Mouse (Mus musculus) liver, embryonic 15.5 days (tissue): ENCODE measurements around the gene Nab2. TPM values are rescaled to one million over a fixed set of nuclear protein-coding genes. Genes with fewer than 3 reads are reported as not detected.

ENCODE experiments used
- ATAC-seq: fragments of 200-750 bp; cut with Nextera tagmentation; 2 replicates; pipeline ENCODE4 v1.8.0; 2017; ENCODE audit warnings: moderate number of reproducible peaks, mild to moderate bottlenecking, moderate library complexity; ENCODE audit not compliant: insufficient read depth
- H3K27ac ChIP-seq: fragments of 300-500 bp; sonication (generic); replicated peaks from 2 replicates; pipeline ENCODE4 v1.5.1; 2015; ENCODE audit warnings: mild to moderate bottlenecking, inconsistent platforms
- H3K27me3 ChIP-seq: fragments of 300-500 bp; sonication (generic); 2 replicates; pipeline ENCODE4 v1.6.1; 2015; ENCODE audit warnings: mild to moderate bottlenecking, inconsistent platforms
- H3K36me3 ChIP-seq: fragments of 300-500 bp; sonication (generic); replicated peaks from 2 replicates; pipeline ENCODE4 v1.6.1; 2015; ENCODE audit warnings: moderate library complexity, mild to moderate bottlenecking, inconsistent platforms
- H3K4me1 ChIP-seq: fragments of 300-500 bp; sonication (generic); replicated peaks from 2 replicates; pipeline ENCODE4 v1.6.1; 2015; ENCODE audit warnings: inconsistent platforms
- H3K4me2 ChIP-seq: fragments of 300-500 bp; sonication (generic); 2 replicates; pipeline ENCODE4 v1.6.1; 2015; ENCODE audit warnings: moderate library complexity, mild to moderate bottlenecking, inconsistent platforms
- H3K4me3 ChIP-seq: fragments of 300-500 bp; sonication (generic); replicated peaks from 2 replicates; pipeline ENCODE4 v1.5.1; 2015; ENCODE audit warnings: mild to moderate bottlenecking, inconsistent platforms
- H3K9ac ChIP-seq: fragments of 300-500 bp; sonication (generic); 2 replicates; pipeline ENCODE4 v1.6.1; 2015; ENCODE audit warnings: moderate library complexity, mild to moderate bottlenecking, inconsistent platforms
- H3K9me3 ChIP-seq: fragments of 300-500 bp; sonication (generic); replicated peaks from 2 replicates; pipeline ENCODE4 v1.6.1; 2016; ENCODE audit warnings: inconsistent platforms
- WGBS: fragments of 180-500 bp; shearing (Covaris S2); methylation state at CpG from one replicate; pipeline ENCODE4 v1.1.7; 2015; ENCODE audit warnings: mixed read lengths; ENCODE audit not compliant: insufficient replicate concordance; 5-methylcytosine and 5-hydroxymethylcytosine counted together
- polyA plus RNA-seq: library from polyadenylated mRNA; unstranded; fragments of >200 nt; fragmentation: Nextera tagmentation; extraction: Ambion mirVana; gene quantifications from 2 replicates; pipeline ENCODE4 v1.2.1, GENCODE M21; 2015

The Nab2 gene
- polyA plus RNA-seq: 2.9 and 3.5 TPM in 2 replicates

- ATAC-seq: peak; percentile 20; the same call in 1 of the 2 replicates
- 4% methylated on average over 40 of the region's 40 CpGs for WGBS
- Histone ChIP-seq H3K9me3 (no peaks in the 10 kb centered on the region), H3K27me3 (peaks cover 64% of the 10 kb centered on the region), H3K4me2 (peak within 1 kb of the TSS; percentile 71), H3K9ac (no peak within 1 kb of the TSS), H3K4me3 (peak within 1 kb of the TSS; percentile 58), H3K36me3 (no peaks in the 10 kb centered on the region), H3K4me1 (peaks cover 49% of the 10 kb centered on the region), H3K27ac (peak within 1 kb of the TSS; percentile 80)
These were observed at the start of gene Nab2 for GRCm38 (mm10) chr10:127668093-127669050. Gene Nab2, minus strand, starts transcription at chr10:127668568.

- H3K4me3 ChIP-seq: no peak overlapping the region
- no peaks in the 10 kb centered on the region for H3K36me3 ChIP-seq
- no peak for ATAC-seq
- no peak overlapping the region for H3K9ac ChIP-seq
- H3K4me1 ChIP-seq: no peaks in the 10 kb centered on the region
- WGBS: 70% methylated on average over 6 of the region's 6 CpGs
- H3K27ac ChIP-seq: no peak overlapping the region
- H3K4me2 ChIP-seq: no peak overlapping the region
- no peaks in the 10 kb centered on the region for H3K9me3 ChIP-seq
- peaks cover 6% of the 10 kb centered on the region; the same call in 1 of the 2 replicates for H3K27me3 ChIP-seq
These were observed 44.4 kb upstream of the Nab2 start for GRCm38 (mm10) chr10:127712736-127713135.

- Histone ChIP-seq H3K4me2 (no peak overlapping the region), H3K4me1 (no peaks in the 10 kb centered on the region; the same call in 1 of the 2 replicates), H3K9me3 (no peaks in the 10 kb centered on the region), H3K36me3 (no peaks in the 10 kb centered on the region), H3K9ac (no peak overlapping the region), H3K27me3 (peaks cover 6% of the 10 kb centered on the region; the same call in 1 of the 2 replicates), H3K4me3 (no peak overlapping the region), H3K27ac (no peak overlapping the region)
- 69% methylated on average over 13 of the region's 13 CpGs for WGBS
- ATAC-seq: no peak
These were observed 42.0 kb upstream of the Nab2 start for GRCm38 (mm10) chr10:127710331-127710730.

DNA sequence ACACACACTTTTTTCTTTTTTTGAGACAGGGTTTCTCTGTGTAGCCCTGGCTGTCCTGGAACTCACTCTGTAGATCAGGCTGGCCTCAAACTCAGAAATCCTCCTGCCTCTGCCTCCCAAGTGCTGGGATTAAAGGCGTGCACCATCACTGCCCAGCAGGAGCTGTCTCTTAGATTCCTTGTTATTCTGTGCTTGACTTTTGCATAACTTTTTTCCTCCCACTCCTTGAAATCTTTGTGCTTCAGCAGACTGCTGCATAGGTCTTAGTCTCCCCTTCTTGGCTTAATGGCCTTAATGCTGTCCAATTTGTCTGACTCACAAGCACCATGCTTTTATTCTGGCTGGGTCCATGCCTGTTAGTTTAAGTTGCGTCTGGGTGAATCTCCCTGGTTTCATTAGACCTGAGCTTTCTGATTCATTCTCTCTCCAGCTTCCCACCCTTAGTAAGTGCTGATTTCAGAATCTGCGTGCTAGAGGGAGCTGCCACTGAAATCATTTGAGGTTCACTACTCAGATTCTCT lies 40.5 kb upstream of the Nab2 start:
- no peak overlapping the region for H3K4me3 ChIP-seq
- H3K4me1 ChIP-seq: no peaks in the 10 kb centered on the region; the same call in 1 of the 2 replicates
- 67% methylated on average over 3 of the region's 3 CpGs for WGBS
- peaks cover 6% of the 10 kb centered on the region; the same call in 1 of the 2 replicates for H3K27me3 ChIP-seq
- no peaks in the 10 kb centered on the region for H3K36me3 ChIP-seq
- H3K4me2 ChIP-seq: no peak overlapping the region
- ATAC-seq: no peak
- H3K9me3 ChIP-seq: no peaks in the 10 kb centered on the region
- H3K27ac ChIP-seq: no peak overlapping the region
- H3K9ac ChIP-seq: no peak overlapping the region

GRCm38 (mm10) chr10:127707721-127708120 lies 39.4 kb upstream of the Nab2 start:
- ATAC-seq: no peak

DNA sequence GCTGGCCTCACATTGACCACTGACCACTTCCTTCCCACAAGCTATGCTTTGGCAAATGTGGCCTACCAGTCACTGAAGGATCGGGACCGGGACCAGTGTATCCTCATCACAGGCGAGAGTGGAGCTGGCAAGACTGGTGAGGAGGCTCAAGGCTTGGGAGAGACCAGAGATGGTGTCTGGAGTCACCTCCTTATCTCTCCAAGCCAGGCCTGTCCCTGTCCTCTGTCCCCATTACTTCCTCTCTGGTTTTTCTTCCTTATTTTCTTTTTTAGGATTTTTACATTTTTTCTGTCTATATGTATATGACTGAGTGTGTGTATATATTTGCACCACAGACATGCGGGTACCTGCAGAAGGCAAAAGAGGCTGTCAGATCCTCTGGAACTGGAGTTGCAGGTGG lies 37.4 kb upstream of the Nab2 start:
- Histone ChIP-seq H3K27me3 (0 out of 2 replicates have a peak, but pooled peaks cover 2% of the 10 kb centered on the region), H3K36me3 (no peaks in the 10 kb centered on the region), H3K27ac (no peak overlapping the region), H3K9ac (no peak overlapping the region), H3K4me2 (no peak overlapping the region), H3K9me3 (no peaks in the 10 kb centered on the region), H3K4me3 (no peak overlapping the region), H3K4me1 (no peaks in the 10 kb centered on the region; the same call in 1 of the 2 replicates)
- WGBS: 38% methylated on average over 4 of the region's 4 CpGs
- ATAC-seq: no peak

More at GRCm38 (mm10) chr10:127707721-127708120, 39.4 kb upstream of the Nab2 start:
- WGBS: 63% methylated on average over 7 of the region's 7 CpGs
- Histone ChIP-seq H3K27ac (no peak overlapping the region), H3K4me1 (no peaks in the 10 kb centered on the region; the same call in 1 of the 2 replicates), H3K4me2 (no peak overlapping the region), H3K9ac (no peak overlapping the region), H3K36me3 (no peaks in the 10 kb centered on the region), H3K27me3 (0 out of 2 replicates have a peak, but pooled peaks cover 2% of the 10 kb centered on the region), H3K9me3 (no peaks in the 10 kb centered on the region), H3K4me3 (no peak overlapping the region)

DNA sequence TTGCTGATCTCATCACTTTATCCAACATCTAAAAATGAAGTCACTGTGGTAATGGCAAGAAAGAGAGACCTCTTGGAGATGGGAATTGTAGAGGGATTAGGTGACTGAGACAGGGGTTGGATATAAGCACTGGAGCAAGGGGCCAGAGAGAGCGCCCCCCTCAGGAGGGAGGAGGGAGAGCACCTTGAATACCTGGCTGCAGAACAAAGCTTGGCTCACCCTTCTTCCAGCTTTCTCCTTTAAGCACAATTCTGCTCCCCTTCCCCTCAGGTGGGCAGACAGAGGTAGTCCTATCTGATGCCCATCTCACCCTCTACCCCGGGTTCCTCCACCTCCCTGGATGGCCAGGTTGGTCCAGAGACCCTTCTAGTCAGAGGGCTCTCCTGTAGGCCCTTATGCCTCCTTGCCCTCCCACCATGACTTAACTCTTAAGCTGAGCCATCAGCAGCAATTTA lies 36.4 kb upstream of the Nab2 start, which contains the start of gene Myo1a:
TSS of gene Myo1a (plus strand) at position 405 of the 455 bp plus-strand sequence.
- H3K27ac ChIP-seq: no peak within 1 kb of the TSS
- no peaks in the 10 kb centered on the region for H3K36me3 ChIP-seq
- no peaks in the 10 kb centered on the region for H3K9me3 ChIP-seq
- H3K4me3 ChIP-seq: no peak within 1 kb of the TSS
- 43% methylated on average over 2 of the region's 2 CpGs for WGBS
- 0 out of 2 replicates have a peak, but pooled peaks cover 2% of the 10 kb centered on the region for H3K27me3 ChIP-seq
- no peak for ATAC-seq
- H3K9ac ChIP-seq: no peak within 1 kb of the TSS
- no peak within 1 kb of the TSS for H3K4me2 ChIP-seq
- H3K4me1 ChIP-seq: no peaks in the 10 kb centered on the region; the same call in 1 of the 2 replicates

- Histone ChIP-seq H3K4me2 (no peak overlapping the region), H3K36me3 (0 out of 2 replicates have a peak, but pooled peaks cover under 1% of the 10 kb centered on the region), H3K4me3 (no peak overlapping the region), H3K4me1 (no peaks in the 10 kb centered on the region; the same call in 1 of the 2 replicates), H3K9me3 (no peaks in the 10 kb centered on the region), H3K27me3 (0 out of 2 replicates have a peak, but pooled peaks cover 2% of the 10 kb centered on the region), H3K9ac (no peak overlapping the region), H3K27ac (no peak overlapping the region)
- WGBS: 41% methylated on average over 2 of the region's 2 CpGs
- no peak for ATAC-seq
These were observed 35.9 kb upstream of the Nab2 start for GRCm38 (mm10) chr10:127704293-127704692.

DNA sequence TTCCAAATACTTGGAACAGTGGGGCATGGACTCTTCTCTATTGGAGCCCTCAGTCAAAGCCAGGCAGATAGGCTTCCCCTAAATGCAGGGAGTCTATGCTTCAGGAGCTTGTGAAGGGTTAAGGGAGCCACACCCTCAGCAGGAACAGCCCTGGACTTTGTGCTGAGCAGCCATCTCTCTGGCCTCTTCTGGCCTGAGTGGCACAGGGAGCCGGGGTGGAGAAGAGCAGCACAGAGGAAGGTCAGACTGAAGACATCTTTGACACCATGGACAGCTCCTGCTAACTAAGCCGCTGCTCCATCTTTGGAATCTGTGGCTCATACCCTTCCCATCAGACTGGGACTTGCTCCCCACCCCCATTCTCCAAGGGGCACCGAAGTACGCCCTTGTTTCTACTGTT lies 34.9 kb upstream of the Nab2 start:
- Histone ChIP-seq H3K9ac (no peak overlapping the region), H3K27ac (no peak overlapping the region), H3K4me1 (no peaks in the 10 kb centered on the region; the same call in 1 of the 2 replicates), H3K4me2 (no peak overlapping the region), H3K27me3 (0 out of 2 replicates have a peak, but pooled peaks cover 2% of the 10 kb centered on the region), H3K36me3 (peaks cover 8% of the 10 kb centered on the region), H3K4me3 (no peak overlapping the region), H3K9me3 (no peaks in the 10 kb centered on the region)
- 36% methylated on average over 4 of the region's 4 CpGs for WGBS
- no peak for ATAC-seq

- no peak overlapping the region for H3K9ac ChIP-seq
- 83% methylated on average over 7 of the region's 7 CpGs for WGBS
These were observed 30.6 kb upstream of the Nab2 start for GRCm38 (mm10) chr10:127698966-127699365.

DNA sequence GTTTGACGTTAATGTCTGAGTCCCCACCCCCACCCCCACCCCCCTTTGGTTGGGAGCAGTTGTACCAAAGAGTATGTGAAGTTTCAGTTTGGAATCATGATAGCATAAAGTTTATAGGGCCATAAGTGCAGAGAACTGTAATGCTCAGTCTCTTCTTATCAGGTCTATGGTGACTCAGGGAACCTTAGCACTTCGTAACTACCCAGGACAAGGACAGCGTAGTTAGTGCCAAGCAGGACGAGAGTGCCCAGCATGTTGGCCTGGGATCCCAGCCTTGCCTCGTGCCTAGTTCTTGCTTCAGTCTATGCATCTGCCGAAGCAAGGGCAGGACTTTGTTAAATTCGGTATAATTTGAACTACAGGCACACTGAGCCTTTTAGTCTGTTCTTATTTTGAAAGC lies 27.4 kb upstream of the Nab2 start:
- Histone ChIP-seq H3K4me3 (no peak overlapping the region), H3K9me3 (no peaks in the 10 kb centered on the region), H3K9ac (no peak overlapping the region), H3K36me3 (peaks cover 64% of the 10 kb centered on the region), H3K27me3 (no peaks in the 10 kb centered on the region), H3K4me2 (no peak overlapping the region), H3K4me1 (peaks cover 11% of the 10 kb centered on the region), H3K27ac (no peak overlapping the region)
- no peak for ATAC-seq
- WGBS: 81% methylated on average over 7 of the region's 7 CpGs

More at GRCm38 (mm10) chr10:127698966-127699365, 30.6 kb upstream of the Nab2 start:
- no peak for ATAC-seq
- no peaks in the 10 kb centered on the region for H3K27me3 ChIP-seq
- no peak overlapping the region for H3K4me3 ChIP-seq
- H3K9me3 ChIP-seq: no peaks in the 10 kb centered on the region
- no peak overlapping the region for H3K27ac ChIP-seq
- peaks cover 11% of the 10 kb centered on the region for H3K4me1 ChIP-seq
- no peak overlapping the region for H3K4me2 ChIP-seq
- peaks cover 42% of the 10 kb centered on the region for H3K36me3 ChIP-seq
